Mouse (Mus musculus) heart, embryonic 11.5 days (tissue): ENCODE results near the gene Tpm1. TPM values are rescaled to one million over a fixed set of nuclear protein-coding genes. Genes with fewer than 3 reads are reported as not detected.

Experiments
- ATAC-seq: fragments of 200-750 bp; cut with Nextera tagmentation; replicated peaks from 2 replicates; pipeline ENCODE4 v1.8.0; 2017; ENCODE audit warnings: moderate library complexity; ENCODE audit not compliant: insufficient number of reproducible peaks, low FRiP score, low TSS enrichment
- H3K27ac ChIP-seq: fragments of 300-500 bp; sonication (generic); 2 replicates; pipeline ENCODE4 v1.5.1; 2014; ENCODE audit warnings: mild to moderate bottlenecking, low read depth, low read length
- H3K27me3 ChIP-seq: fragments of 300-500 bp; sonication (generic); 2 replicates; pipeline ENCODE4 v1.6.1; 2014; ENCODE audit warnings: mild to moderate bottlenecking, low read length, mixed read lengths; ENCODE audit not compliant: control insufficient read depth, insufficient read depth
- H3K36me3 ChIP-seq: fragments of 300-500 bp; sonication (generic); 2 replicates; pipeline ENCODE4 v1.6.1; 2014; ENCODE audit warnings: mild to moderate bottlenecking, low read length, moderate library complexity, mixed read lengths; ENCODE audit not compliant: control insufficient read depth, insufficient read depth
- H3K4me1 ChIP-seq: fragments of 300-500 bp; sonication (generic); 2 replicates; pipeline ENCODE4 v1.6.1; 2014; ENCODE audit warnings: low read length; ENCODE audit not compliant: control insufficient read depth, insufficient read depth
- H3K4me2 ChIP-seq: fragments of 300-500 bp; sonication (generic); 2 replicates; pipeline ENCODE4 v1.6.1; 2014; ENCODE audit warnings: mild to moderate bottlenecking, moderate library complexity
- H3K4me3 ChIP-seq: fragments of 300-500 bp; sonication (generic); 2 replicates; pipeline ENCODE4 v1.5.1; 2014; ENCODE audit warnings: low read depth, low read length
- H3K9ac ChIP-seq: fragments of 300-500 bp; sonication (generic); 2 replicates; pipeline ENCODE4 v1.6.1; 2014; ENCODE audit warnings: mild to moderate bottlenecking, low read depth, low read length, moderate library complexity
- H3K9me3 ChIP-seq: fragments of 300-500 bp; sonication (generic); replicated peaks from 2 replicates; pipeline ENCODE4 v1.6.1; 2016; ENCODE audit warnings: low read length; ENCODE audit not compliant: control insufficient read depth
- WGBS: fragments of 180-500 bp; shearing (Covaris S2); extraction: QIAGEN DNeasy Blood & Tissue Kit; methylation state at CpG from one replicate; pipeline ENCODE4 v1.1.7; 2014; ENCODE audit not compliant: insufficient replicate concordance; 5-methylcytosine and 5-hydroxymethylcytosine counted together
- polyA plus RNA-seq: library from polyadenylated mRNA; unstranded; fragments of >200 nt; fragmentation: Nextera tagmentation; extraction: Ambion mirVana; gene quantifications from 2 replicates; pipeline ENCODE4 v1.2.1, GENCODE M21; 2014

The Tpm1 gene
- polyA plus RNA-seq, 1 experiment from 2014 or later = 5,093 TPM

- no peak for ATAC-seq
- H3K4me3 ChIP-seq = no peak overlapping the region
- no peaks in the 10 kb centered on the region for H3K27me3 ChIP-seq
- H3K9me3 ChIP-seq = no peaks in the 10 kb centered on the region
- no peak overlapping the region for H3K27ac ChIP-seq
- peaks cover 12% of the 10 kb centered on the region for H3K4me1 ChIP-seq
- 59% methylated on average over 9 of the region's 9 CpGs for WGBS
- no peak overlapping the region for H3K4me2 ChIP-seq
- no peaks in the 10 kb centered on the region for H3K36me3 ChIP-seq
- no peak overlapping the region for H3K9ac ChIP-seq
These were observed 37.7 kb downstream of the Tpm1 start for GRCm38 (mm10) chr9:67011483-67011882.

DNA sequence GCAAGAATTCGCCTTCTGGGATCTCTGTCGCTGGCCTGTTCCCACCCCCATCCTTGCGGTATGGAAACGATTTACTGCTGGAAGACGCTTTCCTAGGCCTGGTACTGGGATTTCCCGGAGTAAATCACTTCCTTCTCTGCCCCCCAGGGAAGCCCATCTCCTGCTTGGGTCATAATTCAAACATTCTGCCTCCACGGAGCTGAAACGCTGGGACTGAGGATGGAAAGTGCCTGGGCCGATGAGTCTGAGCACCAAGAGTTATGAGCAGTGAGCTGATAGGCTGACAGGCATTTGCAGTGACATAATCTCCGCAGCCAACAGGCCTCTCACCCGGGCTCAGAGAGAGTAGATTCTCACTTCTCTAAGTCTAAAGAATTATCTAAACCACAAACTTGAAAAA lies 40.4 kb downstream of the Tpm1 start:
- no peak overlapping the region for H3K9ac ChIP-seq
- 37% methylated on average over 11 of the region's 11 CpGs for WGBS

DNA sequence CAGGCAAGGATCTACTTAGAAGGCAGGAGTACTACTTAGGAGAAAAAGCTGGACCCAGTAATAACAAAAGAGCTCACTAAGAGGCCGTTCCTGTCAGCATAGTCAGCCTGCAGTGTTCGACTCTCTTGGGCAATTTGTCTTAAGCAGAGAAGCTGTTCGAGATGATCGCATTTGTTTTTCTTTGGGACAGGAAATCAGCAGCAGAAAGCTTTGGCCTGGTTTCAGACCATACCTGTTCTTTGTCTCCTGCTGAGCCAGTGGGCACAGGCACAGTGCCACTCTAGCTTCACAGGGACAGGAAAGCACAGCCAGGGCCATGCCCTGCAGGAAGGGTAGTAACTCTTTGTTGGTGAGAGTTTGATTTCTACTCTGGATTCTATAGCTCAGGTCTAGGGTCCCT lies 42.8 kb downstream of the Tpm1 start:
- H3K9me3 ChIP-seq = no peaks in the 10 kb centered on the region
- no peak overlapping the region for H3K4me3 ChIP-seq
- no peak for ATAC-seq
- H3K27me3 ChIP-seq = no peaks in the 10 kb centered on the region
- H3K36me3 ChIP-seq = no peaks in the 10 kb centered on the region
- no peaks in the 10 kb centered on the region; the same call in 1 of the 2 replicates for H3K4me1 ChIP-seq
- no peak overlapping the region for H3K4me2 ChIP-seq
- H3K27ac ChIP-seq = no peak overlapping the region
- 66% methylated on average over 4 of the region's 4 CpGs for WGBS
- H3K9ac ChIP-seq = no peak overlapping the region

More for the DNA sequence above, 40.4 kb downstream of the Tpm1 start:
- Histone ChIP-seq H3K27me3 (no peaks in the 10 kb centered on the region), H3K36me3 (no peaks in the 10 kb centered on the region), H3K9me3 (no peaks in the 10 kb centered on the region), H3K4me3 (no peak overlapping the region), H3K27ac (no peak overlapping the region), H3K4me2 (no peak overlapping the region), H3K4me1 (peaks cover 12% of the 10 kb centered on the region)
- no peak for ATAC-seq

DNA sequence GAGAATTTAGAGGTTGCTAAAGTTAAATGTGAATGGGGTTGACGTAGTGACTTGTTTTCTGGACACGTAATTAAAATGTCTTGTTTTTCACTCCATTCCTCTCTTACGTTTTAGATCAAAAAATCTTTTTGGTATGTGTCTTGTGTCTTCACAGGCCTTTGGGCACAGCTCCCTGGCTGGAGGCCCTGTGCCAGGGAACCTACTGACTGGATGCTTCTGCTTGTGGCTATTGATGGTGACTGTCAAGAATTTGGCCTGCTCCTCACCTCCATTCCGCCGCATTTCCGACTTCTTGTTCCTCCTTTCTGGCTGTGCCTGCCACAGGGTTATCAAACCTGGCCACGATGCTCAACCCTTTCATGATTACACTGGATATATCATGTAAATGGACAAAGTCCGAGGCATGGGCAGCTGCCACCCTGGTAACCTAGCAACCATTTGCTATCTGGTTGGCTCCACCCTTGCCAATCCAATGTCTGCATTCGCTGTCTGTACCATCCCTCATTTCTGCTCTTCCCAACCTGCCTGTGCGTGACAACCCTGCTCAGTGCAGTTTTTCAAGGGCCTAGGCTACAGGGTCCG lies 44.0 kb downstream of the Tpm1 start:
- Histone ChIP-seq H3K4me1 (no peaks in the 10 kb centered on the region; the same call in 1 of the 2 replicates), H3K4me3 (no peak overlapping the region), H3K36me3 (no peaks in the 10 kb centered on the region), H3K9ac (no peak overlapping the region), H3K9me3 (no peaks in the 10 kb centered on the region), H3K27me3 (no peaks in the 10 kb centered on the region), H3K27ac (no peak overlapping the region), H3K4me2 (no peak overlapping the region)
- no peak for ATAC-seq
- WGBS = 78% methylated on average over 11 of the region's 11 CpGs

DNA sequence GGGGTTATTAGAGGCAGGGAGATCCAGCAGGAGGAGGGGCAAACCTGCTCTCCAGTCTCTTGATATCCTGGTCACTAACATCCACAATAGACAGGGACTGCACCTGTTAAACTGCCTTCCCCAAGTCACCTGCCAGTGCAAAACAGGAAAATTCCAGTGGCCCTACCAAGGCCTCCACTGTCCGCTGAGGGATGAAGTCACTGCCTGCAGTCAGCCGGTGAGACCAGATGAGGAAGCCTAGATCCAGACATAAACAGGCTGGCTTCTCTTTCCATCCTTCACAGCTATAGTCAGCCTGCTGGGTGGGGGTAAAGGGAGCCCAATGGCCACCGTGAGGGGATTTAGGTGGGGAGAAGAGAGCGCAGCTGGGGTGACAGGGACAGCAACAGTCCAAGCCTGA lies 45.5 kb downstream of the Tpm1 start:
- no peaks in the 10 kb centered on the region for H3K4me1 ChIP-seq
- no peak overlapping the region for H3K9ac ChIP-seq
- no peaks in the 10 kb centered on the region for H3K36me3 ChIP-seq
- WGBS = 49% methylated on average over 4 of the region's 4 CpGs
- no peak for ATAC-seq
- no peaks in the 10 kb centered on the region for H3K27me3 ChIP-seq
- no peak overlapping the region for H3K4me2 ChIP-seq
- no peak overlapping the region for H3K27ac ChIP-seq
- H3K4me3 ChIP-seq = no peak overlapping the region
- H3K9me3 ChIP-seq = no peaks in the 10 kb centered on the region

DNA sequence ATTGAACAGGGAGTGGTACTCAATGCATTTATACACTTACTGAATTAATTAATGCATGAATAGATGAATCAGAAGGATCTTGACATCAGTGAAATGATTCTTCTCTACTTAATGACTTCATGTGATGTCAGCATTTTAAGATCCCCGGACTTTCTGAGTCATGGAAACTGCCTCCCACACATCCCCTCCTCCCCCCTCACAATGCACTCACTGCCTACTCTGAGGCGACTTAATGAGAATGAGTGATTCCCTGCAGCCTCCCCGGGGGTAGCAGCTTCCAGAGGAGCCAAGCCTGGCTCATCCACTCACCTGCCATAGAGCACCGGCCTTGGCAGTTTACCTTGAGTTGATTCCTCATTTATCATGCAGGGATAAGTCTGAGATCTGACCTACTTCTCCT lies 46.0 kb downstream of the Tpm1 start:
- Histone ChIP-seq H3K4me1 (no peaks in the 10 kb centered on the region), H3K9me3 (no peaks in the 10 kb centered on the region), H3K27me3 (no peaks in the 10 kb centered on the region), H3K4me2 (no peak overlapping the region), H3K4me3 (no peak overlapping the region), H3K9ac (no peak overlapping the region), H3K36me3 (no peaks in the 10 kb centered on the region), H3K27ac (no peak overlapping the region)
- WGBS = 38% methylated on average over 4 of the region's 4 CpGs
- no peak for ATAC-seq

DNA sequence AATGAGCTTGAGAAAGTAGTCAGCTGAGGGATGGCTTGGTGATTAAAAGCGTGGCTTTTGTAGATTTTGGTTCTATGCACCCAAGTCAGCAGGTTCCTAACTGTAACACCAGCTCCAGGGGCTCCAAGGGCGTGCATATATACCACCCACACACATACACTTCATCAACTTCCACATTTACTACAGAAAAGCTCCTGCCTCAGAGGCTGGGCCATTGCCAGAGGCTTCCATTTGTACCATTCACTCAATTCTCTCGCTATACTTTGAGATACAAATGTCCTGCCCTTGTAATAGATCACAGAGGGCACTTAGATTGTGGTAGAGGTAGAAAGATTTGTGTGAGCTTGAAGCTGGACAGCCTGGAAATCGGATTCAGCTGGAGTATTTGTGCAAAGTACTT lies 47.7 kb downstream of the Tpm1 start:
- Histone ChIP-seq H3K4me3 (no peak overlapping the region), H3K27me3 (no peaks in the 10 kb centered on the region), H3K9me3 (no peaks in the 10 kb centered on the region), H3K27ac (no peak overlapping the region), H3K9ac (no peak overlapping the region), H3K36me3 (no peaks in the 10 kb centered on the region), H3K4me2 (no peak overlapping the region), H3K4me1 (no peaks in the 10 kb centered on the region)
- ATAC-seq = no peak
- WGBS = 77% methylated on average over 4 of the region's 4 CpGs

DNA sequence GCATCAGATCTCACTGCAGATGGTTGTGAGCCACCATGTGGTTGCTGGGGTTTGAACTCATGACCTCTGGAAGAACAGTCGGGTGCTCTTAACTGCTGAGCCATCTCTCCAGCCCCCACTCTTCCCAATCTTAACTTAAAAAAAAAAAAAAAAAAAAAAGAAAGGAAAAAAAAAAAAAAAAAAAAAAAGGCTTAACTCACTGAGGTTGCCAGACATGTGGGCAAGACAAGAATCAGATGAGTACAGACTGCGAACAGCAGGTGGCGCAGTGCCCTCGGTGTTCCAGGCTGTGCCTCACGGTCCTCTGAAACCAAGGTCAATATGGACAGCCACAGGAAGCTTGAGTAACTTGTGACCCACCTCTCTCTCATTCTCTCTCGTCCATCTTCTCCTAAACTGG lies 48.2 kb downstream of the Tpm1 start:
- no peak overlapping the region for H3K9ac ChIP-seq
- no peaks in the 10 kb centered on the region for H3K4me1 ChIP-seq
- WGBS = 5% methylated on average over 6 of the region's 6 CpGs
- ATAC-seq = peak; percentile 35; the same call in 1 of the 2 replicates
- H3K4me2 ChIP-seq = no peak overlapping the region
- no peak overlapping the region for H3K4me3 ChIP-seq
- no peaks in the 10 kb centered on the region for H3K27me3 ChIP-seq
- H3K27ac ChIP-seq = no peak overlapping the region
- H3K9me3 ChIP-seq = no peaks in the 10 kb centered on the region
- no peaks in the 10 kb centered on the region for H3K36me3 ChIP-seq

GRCm38 (mm10) chr9:66999698-67000097 lies 49.5 kb downstream of the Tpm1 start:
- 87% methylated on average over 8 of the region's 8 CpGs for WGBS
- ATAC-seq = no peak
- no peak overlapping the region for H3K9ac ChIP-seq
- no peak overlapping the region for H3K27ac ChIP-seq
- H3K4me2 ChIP-seq = no peak overlapping the region
- no peaks in the 10 kb centered on the region for H3K36me3 ChIP-seq
- H3K4me3 ChIP-seq = no peak overlapping the region
- no peaks in the 10 kb centered on the region for H3K27me3 ChIP-seq
- H3K4me1 ChIP-seq = no peaks in the 10 kb centered on the region
- H3K9me3 ChIP-seq = no peaks in the 10 kb centered on the region
